Mouse (Mus musculus): Measurements from ENCODE around the gene Pcnx3. TPM values are rescaled to one million over a fixed set of nuclear protein-coding genes. Genes with fewer than 3 reads are reported as not detected.

The Pcnx3 gene
- polyA plus RNA-seq, 1 experiment = 67.4 TPM

DNA sequence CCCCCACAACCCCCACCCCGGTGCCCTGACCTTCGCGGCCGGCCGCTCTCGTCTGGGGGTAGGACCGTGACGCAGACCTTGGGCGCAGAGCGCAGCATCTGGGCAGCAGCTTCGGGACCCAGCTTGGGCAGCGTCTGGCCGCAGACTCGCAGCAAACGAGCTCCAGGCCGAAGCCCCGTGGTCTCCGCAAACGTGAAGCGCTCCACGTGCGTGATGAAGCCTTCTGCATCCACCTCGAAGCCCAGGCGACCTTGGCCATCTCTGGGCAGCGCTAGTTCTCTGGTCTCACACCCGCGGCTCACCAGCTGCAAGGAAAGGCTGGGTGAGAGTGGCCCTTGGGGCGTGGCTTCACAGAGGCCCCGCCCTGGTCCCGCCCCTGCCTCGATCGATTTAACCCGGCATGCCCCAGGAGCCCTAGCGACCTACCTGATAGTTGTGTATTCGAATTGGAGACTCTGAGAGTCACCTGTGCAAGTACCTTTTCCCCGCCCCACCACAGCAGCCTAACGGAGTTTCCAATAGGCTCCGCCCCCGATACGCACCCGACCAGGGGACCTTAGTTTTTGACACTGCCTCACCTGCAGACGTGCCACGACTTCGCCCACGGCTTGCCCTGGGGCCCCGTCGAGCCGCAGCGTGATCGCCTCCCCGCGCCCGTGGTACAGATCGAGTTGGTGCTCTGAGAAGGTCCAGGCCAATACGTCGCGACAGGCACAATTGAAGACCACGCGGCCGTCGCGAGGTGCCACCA, 34.6 kb downstream of the Pcnx3 start:
- no peaks in the 10 kb centered on the region for H3K27me3 ChIP-seq (ENCODE audit: control insufficient read depth, insufficient read depth, low read length)
- H3K36me3 ChIP-seq (ENCODE audit: control insufficient read depth, insufficient read depth, low read length) = no peaks in the 10 kb centered on the region
- no peak overlapping the region for H3K27ac ChIP-seq (ENCODE audit: control insufficient read depth, insufficient read depth, low read depth, low read length)
- H3K4me3 ChIP-seq (ENCODE audit: control insufficient read depth, low read depth, low read length) = peak overlapping the region; percentile 56
- peaks cover 30% of the 10 kb centered on the region for H3K4me1 ChIP-seq (ENCODE audit: control insufficient read depth, insufficient read depth, low read length)
- TF ChIP-seq CTCF (IDR thresholded peaks at IDR 0.05; ENCODE audit: control insufficient read depth, insufficient read depth, insufficient replicate concordance, low read depth, low read length) = no peak
- no peak for TF ChIP-seq POLR2A (IDR thresholded peaks at IDR 0.05; ENCODE audit: control insufficient read depth, low read depth, low read length)

DNA sequence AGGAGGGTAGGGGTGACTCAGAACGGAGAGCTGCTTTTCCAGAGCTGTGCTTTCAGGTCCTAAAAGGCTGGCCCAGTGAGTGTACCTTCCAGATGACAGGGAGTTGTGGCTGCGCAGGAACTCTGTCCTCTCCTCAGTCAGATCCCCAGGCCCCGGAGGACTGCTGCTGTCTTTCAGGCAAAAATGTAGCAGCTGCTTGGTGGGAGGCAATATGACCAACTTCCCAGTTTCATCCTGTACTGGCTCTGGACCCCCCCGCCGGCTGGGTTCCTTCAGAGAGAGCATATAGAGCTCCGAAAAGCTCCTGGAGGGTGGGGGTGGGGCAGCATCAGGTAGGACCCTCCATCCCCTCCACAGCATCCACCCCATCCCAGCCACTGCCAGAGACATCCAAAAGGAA, 36.1 kb downstream of the Pcnx3 start:
- TF ChIP-seq POLR2A (IDR thresholded peaks at IDR 0.05; ENCODE audit: control insufficient read depth, low read depth, low read length) = no peak
- TF ChIP-seq CTCF (IDR thresholded peaks at IDR 0.05; ENCODE audit: control insufficient read depth, insufficient read depth, insufficient replicate concordance, low read depth, low read length) = no peak
- Histone ChIP-seq H3K4me1 (ENCODE audit: control insufficient read depth, insufficient read depth, low read length) (peaks cover 41% of the 10 kb centered on the region), H3K36me3 (ENCODE audit: control insufficient read depth, insufficient read depth, low read length) (no peaks in the 10 kb centered on the region), H3K27me3 (ENCODE audit: control insufficient read depth, insufficient read depth, low read length) (no peaks in the 10 kb centered on the region), H3K27ac (ENCODE audit: control insufficient read depth, insufficient read depth, low read depth, low read length) (no peak overlapping the region), H3K4me3 (ENCODE audit: control insufficient read depth, low read depth, low read length) (no peak overlapping the region)

DNA sequence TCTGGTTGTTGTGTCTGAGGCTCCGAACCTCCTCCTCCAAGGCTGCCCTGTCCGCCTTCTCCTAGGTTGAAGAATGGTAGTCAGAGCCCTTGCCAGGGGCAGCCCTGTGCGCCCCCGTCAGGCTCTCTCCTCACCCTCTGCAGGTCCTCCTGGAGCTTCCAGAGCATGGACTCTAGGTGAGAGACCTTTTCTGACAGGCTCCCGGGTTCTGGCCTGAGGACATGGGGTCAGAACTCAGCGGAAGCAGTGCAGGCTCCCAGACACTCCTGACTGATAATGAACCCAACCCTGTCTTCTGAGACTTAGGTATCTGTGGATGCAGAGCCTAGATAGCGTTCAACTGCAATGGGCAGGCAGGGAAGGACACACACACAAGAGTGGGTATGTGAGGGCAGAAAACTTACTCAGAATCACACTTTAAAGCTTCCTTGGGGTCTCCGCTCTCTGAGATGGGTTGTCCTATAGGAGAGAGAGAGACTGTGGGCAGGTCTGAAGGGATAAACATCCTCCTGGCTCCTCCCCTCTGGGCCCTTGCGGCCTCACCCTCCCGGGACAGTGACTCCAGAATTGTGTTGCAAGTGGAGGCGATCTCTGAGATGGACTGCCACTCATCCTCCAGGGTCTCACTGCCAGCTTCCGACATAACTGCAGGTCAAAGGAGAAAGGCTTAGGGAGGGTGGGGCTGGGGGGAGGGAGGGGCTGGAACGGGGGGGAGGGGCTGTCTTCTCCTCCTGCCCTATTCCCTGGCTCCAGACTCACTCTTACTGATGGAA, 37.0 kb downstream of the Pcnx3 start:
- Histone ChIP-seq H3K27me3 (ENCODE audit: control insufficient read depth, insufficient read depth, low read length) (no peaks in the 10 kb centered on the region), H3K27ac (ENCODE audit: control insufficient read depth, insufficient read depth, low read depth, low read length) (no peak overlapping the region), H3K4me3 (ENCODE audit: control insufficient read depth, low read depth, low read length) (no peak overlapping the region), H3K4me1 (ENCODE audit: control insufficient read depth, insufficient read depth, low read length) (peaks cover 41% of the 10 kb centered on the region), H3K36me3 (ENCODE audit: control insufficient read depth, insufficient read depth, low read length) (no peaks in the 10 kb centered on the region)
- no peak for TF ChIP-seq POLR2A (IDR thresholded peaks at IDR 0.05; ENCODE audit: control insufficient read depth, low read depth, low read length)
- TF ChIP-seq CTCF (IDR thresholded peaks at IDR 0.05; ENCODE audit: control insufficient read depth, insufficient read depth, insufficient replicate concordance, low read depth, low read length) = no peak

DNA sequence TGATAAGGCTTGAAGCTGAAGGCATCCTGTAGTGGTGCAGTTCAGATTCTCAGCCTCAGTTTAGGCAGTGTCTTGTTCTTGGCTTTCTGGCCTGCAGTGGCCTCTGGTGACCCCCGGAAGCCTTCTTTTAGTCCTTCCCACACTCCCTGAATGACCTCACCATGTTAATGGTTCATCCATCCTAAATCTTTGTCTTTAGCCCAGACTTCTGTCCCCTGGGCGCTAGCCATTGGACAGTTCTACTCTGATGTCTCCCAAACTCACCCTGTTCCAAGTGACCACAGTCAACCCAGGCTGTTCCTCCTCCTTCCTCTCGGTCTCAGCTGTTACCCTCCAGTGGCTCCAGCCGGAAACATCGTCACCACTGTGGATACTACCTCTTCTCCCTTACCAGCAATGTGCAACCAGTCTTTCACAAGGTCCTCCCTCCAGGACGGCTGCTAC, 39.4 kb downstream of the Pcnx3 start:
- Histone ChIP-seq H3K4me3 (ENCODE audit: control insufficient read depth, low read depth, low read length) (no peak overlapping the region), H3K27ac (ENCODE audit: control insufficient read depth, insufficient read depth, low read depth, low read length) (no peak overlapping the region), H3K36me3 (ENCODE audit: control insufficient read depth, insufficient read depth, low read length) (no peaks in the 10 kb centered on the region; the same call in 1 of the 2 replicates), H3K27me3 (ENCODE audit: control insufficient read depth, insufficient read depth, low read length) (no peaks in the 10 kb centered on the region), H3K4me1 (ENCODE audit: control insufficient read depth, insufficient read depth, low read length) (peaks cover 32% of the 10 kb centered on the region)
- TF ChIP-seq POLR2A (IDR thresholded peaks at IDR 0.05; ENCODE audit: control insufficient read depth, low read depth, low read length) (no peak), CTCF (IDR thresholded peaks at IDR 0.05; ENCODE audit: control insufficient read depth, insufficient read depth, insufficient replicate concordance, low read depth, low read length) (no peak)

DNA sequence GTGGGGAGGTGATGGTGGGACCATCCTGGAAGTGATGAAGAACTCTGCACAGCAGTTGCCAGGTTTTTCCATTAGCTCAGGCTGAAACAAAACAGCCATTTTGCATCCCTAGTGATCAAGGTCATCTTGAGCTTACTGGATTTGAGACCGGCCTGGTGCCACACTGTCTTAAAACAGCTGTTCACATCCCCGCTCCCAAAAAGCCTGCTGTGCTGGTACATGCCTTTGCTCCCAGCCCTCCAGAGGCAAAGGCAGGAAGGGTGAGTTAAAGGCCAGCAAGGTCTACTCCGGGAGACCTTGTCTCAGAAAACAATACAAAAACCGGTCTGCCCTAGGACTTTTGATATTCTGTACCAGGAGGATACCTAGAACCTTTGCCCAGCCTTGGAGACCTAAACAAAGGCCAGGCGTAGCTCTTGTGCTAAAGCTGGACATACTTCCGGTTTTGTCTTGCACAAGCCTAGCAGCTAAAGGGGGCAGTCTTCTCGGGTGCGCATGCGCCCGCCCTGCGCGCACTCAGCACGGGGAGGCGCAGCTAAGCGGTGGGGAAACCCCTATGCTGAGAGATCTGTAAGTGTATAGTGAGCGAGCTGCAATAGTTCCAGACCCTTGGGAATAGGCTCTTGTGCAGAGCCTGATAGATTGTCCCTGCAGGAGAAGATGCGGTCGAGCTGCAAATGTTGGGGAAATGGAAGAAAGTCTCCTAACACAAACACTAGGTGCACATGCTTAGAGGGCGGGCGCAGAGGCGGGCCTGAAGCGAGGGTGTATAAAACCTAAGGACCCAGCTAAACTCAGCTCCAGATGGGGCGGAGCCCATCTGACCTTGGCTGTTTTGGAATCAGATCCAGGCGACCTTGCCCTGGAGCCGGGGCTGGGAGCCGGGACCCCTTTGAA, 40.1 kb downstream of the Pcnx3 start:
- H3K36me3 ChIP-seq (ENCODE audit: control insufficient read depth, insufficient read depth, low read length) = peaks cover 1% of the 10 kb centered on the region; the same call in 1 of the 2 replicates
- peak overlapping the region; percentile 59 for H3K27ac ChIP-seq (ENCODE audit: control insufficient read depth, insufficient read depth, low read depth, low read length)
- TF ChIP-seq POLR2A (IDR thresholded peaks at IDR 0.05; ENCODE audit: control insufficient read depth, low read depth, low read length) (no peak), CTCF (IDR thresholded peaks at IDR 0.05; ENCODE audit: control insufficient read depth, insufficient read depth, insufficient replicate concordance, low read depth, low read length) (no peak)
- H3K27me3 ChIP-seq (ENCODE audit: control insufficient read depth, insufficient read depth, low read length) = no peaks in the 10 kb centered on the region
- H3K4me1 ChIP-seq (ENCODE audit: control insufficient read depth, insufficient read depth, low read length) = peaks cover 30% of the 10 kb centered on the region
- H3K4me3 ChIP-seq (ENCODE audit: control insufficient read depth, low read depth, low read length) = peak overlapping the region; percentile 11

DNA sequence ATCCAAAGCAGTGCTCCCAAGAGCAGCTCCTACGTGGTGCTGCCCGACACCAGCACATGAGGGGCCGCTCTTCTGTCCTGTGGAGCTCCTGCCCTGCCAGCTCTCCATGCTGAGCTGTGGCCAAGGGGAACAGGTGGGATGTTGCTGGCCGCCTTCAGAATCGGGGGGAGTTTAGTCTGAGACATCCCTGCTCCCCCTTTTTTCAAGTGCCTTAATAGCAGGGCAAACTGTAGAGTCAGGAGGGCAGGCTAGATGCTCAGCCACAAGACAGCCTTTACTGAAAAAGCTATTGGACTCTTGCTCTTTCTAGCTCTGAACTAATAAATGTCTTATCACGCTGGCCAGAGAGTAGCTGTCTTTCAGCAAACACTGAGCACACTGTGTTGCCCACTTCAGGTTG, 40.9 kb downstream of the Pcnx3 start:
- H3K27me3 ChIP-seq (ENCODE audit: control insufficient read depth, insufficient read depth, low read length) = no peaks in the 10 kb centered on the region
- H3K4me1 ChIP-seq (ENCODE audit: control insufficient read depth, insufficient read depth, low read length) = peaks cover 30% of the 10 kb centered on the region
- no peak overlapping the region for H3K4me3 ChIP-seq (ENCODE audit: control insufficient read depth, low read depth, low read length)
- H3K27ac ChIP-seq (ENCODE audit: control insufficient read depth, insufficient read depth, low read depth, low read length) = no peak overlapping the region; the same call in 1 of the 2 replicates
- TF ChIP-seq CTCF (IDR thresholded peaks at IDR 0.05; ENCODE audit: control insufficient read depth, insufficient read depth, insufficient replicate concordance, low read depth, low read length) (no peak), POLR2A (IDR thresholded peaks at IDR 0.05; ENCODE audit: control insufficient read depth, low read depth, low read length) (no peak)
- H3K36me3 ChIP-seq (ENCODE audit: control insufficient read depth, insufficient read depth, low read length) = peaks cover 1% of the 10 kb centered on the region; the same call in 1 of the 2 replicates
